Mouse (Mus musculus) ovary, postnatal 14 days (tissue): ENCODE measurements at regions not wholly inside any gene's neighbourhood (a gene's known extent, or its start where the extent isn't known, plus 50 kb on each side); places are given as distances from the start of the nearest gene placed in this dataset.

Experiments used
- DNase-seq: peaks from one replicate; pipeline ENCODE4 v3.0.0; 2022; ENCODE audit warnings: low spot score

- DNase-seq: no peak
Measured at GRCm38 (mm10) chr1:169051085-169051862, 480.0 kb downstream of the Nuf2 start.

GRCm38 (mm10) chr1:169049846-169050245, 481.4 kb downstream of the Nuf2 start:
- DNase-seq: no peak

GRCm38 (mm10) chr1:169046791-169047525, 484.3 kb downstream of the Nuf2 start:
- DNase-seq: no peak

GRCm38 (mm10) chr1:169033517-169033916, 497.7 kb downstream of the Nuf2 start:
- no peak for DNase-seq

- no peak for DNase-seq
Measured at GRCm38 (mm10) chr1:169031849-169032542, 499.3 kb downstream of the Nuf2 start.

- DNase-seq: no peak
Measured at GRCm38 (mm10) chr1:169027706-169028105, 503.6 kb downstream of the Nuf2 start.

GRCm38 (mm10) chr1:169027241-169027640, 504.0 kb downstream of the Nuf2 start:
- no peak for DNase-seq

GRCm38 (mm10) chr1:169024531-169024930, 506.7 kb downstream of the Nuf2 start:
- DNase-seq: no peak

GRCm38 (mm10) chr1:168991506-168992244, 539.6 kb downstream of the Nuf2 start:
- DNase-seq: no peak

GRCm38 (mm10) chr1:168975037-168975698, 543.1 kb upstream of the Pbx1 start:
- DNase-seq: no peak

- no peak for DNase-seq
Measured at GRCm38 (mm10) chr1:168969402-168969801, 537.3 kb upstream of the Pbx1 start.

GRCm38 (mm10) chr1:168967334-168967733, 535.3 kb upstream of the Pbx1 start:
- DNase-seq: no peak

- DNase-seq: no peak
Measured at GRCm38 (mm10) chr1:168964467-168964904, 532.4 kb upstream of the Pbx1 start.

GRCm38 (mm10) chr1:168950947-168951346, 518.9 kb upstream of the Pbx1 start:
- DNase-seq: no peak

- DNase-seq: no peak
Measured at GRCm38 (mm10) chr1:168924100-168924815, 492.2 kb upstream of the Pbx1 start.

- no peak for DNase-seq
Measured at GRCm38 (mm10) chr1:168918331-168919076, 486.4 kb upstream of the Pbx1 start.

GRCm38 (mm10) chr1:168908684-168909175, 476.7 kb upstream of the Pbx1 start:
- no peak for DNase-seq

- DNase-seq: no peak
Measured at GRCm38 (mm10) chr1:168908192-168908591, 476.1 kb upstream of the Pbx1 start.

- DNase-seq: no peak
Measured at GRCm38 (mm10) chr1:168898483-168898882, 466.4 kb upstream of the Pbx1 start.

- no peak for DNase-seq
Measured at GRCm38 (mm10) chr1:168861577-168861976, 429.5 kb upstream of the Pbx1 start.
